Mouse (Mus musculus) left cerebral cortex, adult 8-10 months (tissue): ENCODE measurements around the gene Vmn1r9. TPM values are rescaled to one million over a fixed set of nuclear protein-coding genes. Genes with fewer than 3 reads are reported as not detected.
"Not testable (repeated sequence)": the region's sequence is repeated elsewhere in the genome, so short reads cannot be mapped to it uniquely, and the experiment has no call there.

Experiments used
- DNase-seq, 2 experiments: peaks; one replicate each; pipeline ENCODE4 v3.0.0; 2022; ENCODE audit warnings: low spot score in 2 of 2
- total RNA-seq, 4 experiments: library from RNA; stranded (reverse); gene quantifications; 2 replicates each; pipeline ENCODE4 v1.2.4; 2022

The Vmn1r9 gene
- total RNA-seq = not detected

- DNase-seq = no peak
Measured at GRCm38 (mm10) chr6:57066487-57066886, at the start of gene Vmn1r9. Vmn1r9 (plus strand) TSS chr6:57066787.

DNA sequence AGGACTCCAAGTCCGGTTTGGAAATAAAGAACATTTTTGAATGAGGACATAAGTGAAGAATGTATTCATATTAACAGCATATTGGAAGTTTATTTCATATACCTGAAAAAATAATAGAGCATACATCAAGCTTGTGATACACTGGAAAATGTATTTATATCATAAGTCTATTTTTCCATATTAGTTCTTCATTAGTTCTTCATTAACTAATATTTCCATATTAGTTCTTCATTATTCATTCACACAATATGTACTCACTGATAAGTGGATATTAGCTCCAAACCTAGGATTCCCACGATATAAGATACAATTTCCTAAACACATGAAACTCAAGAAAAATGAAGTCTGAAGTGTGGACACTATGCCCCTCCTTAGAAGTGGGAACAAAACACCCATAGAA, 41.4 kb upstream of the Vmn1r9 start, which contains the start of gene Vmn1r7:
Vmn1r7 (minus strand) TSS at position 101 of the 400 bp plus-strand sequence.
- not testable (repeated sequence) for DNase-seq

- no peak for DNase-seq
Measured at GRCm38 (mm10) chr6:57031984-57032383, 34.6 kb upstream of the Vmn1r9 start, which contains the start of gene Vmn1r8. Vmn1r8 (plus strand) TSS chr6:57032284.

DNA sequence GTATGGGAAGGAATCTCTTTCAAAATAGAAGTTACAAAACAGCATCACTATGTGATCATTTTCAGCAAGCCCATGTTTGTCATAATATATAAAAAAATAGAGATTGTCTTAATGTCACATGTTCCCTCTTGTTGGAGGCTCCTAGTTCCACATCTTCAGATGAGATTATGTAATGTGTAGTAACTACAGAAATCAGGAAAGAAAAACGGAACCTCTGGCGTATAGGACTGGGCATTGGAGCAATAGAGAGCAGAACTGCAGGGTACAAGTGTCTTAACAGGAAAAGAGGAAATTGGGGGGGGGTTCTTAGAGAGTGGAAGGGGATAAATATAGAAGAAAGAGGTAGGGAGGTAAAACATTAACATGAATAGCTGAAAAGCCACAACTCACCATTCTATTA, 31.9 kb upstream of the Vmn1r9 start:
- DNase-seq = no peak

DNA sequence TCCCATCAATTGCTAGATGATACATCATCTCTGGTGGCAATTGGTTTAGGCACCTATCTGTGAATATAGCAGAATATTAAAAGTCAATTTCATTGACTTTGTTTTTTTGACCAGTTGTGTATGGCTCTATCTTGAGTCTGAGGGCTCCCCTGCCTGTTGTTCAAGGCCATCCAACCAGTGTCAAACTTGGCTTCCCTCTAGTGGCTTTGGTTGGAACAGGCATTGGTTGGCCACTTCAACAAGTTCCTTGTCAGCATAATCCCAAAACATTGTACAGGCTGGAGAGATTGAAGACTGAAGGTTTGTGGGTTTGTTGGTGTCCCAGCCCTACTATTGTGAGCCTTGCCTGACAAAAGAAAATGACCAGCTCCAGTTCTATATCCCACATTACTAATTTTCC, 2.9 kb upstream of the Vmn1r9 start:
- no peak for DNase-seq

DNA sequence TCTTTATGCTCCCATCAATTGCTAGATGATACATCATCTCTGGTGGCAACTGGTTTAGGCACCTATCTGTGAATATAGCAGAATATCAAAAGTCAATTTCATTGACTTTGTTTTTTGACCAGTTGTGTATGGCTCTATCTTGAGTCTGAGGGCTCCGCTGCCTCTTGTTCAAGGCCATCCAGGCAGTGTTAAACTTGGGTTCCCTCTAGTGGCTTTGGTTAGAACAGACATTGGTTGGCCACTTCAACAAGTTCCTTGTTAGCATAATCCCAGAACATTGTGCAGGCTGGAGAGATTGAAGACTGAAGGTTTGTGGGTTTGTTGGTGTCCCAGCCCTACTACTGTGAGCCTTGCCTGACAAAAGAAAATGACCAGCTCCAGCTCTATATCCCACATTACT, 39.8 kb downstream of the Vmn1r9 start:
- DNase-seq = no peak

- no peak for DNase-seq
Measured at GRCm38 (mm10) chr6:57109154-57109553, 42.6 kb downstream of the Vmn1r9 start, which contains the start of gene Vmn1r10. Vmn1r10 (plus strand) TSS chr6:57109454.

Other genes starting within 250 kb of the Vmn1r9 start
- gene Fkbp9, start 234.7 kb upstream of the Vmn1r9 start, total RNA-seq = 10 to 100 TPM; 29.7 to 36.3 (median 33.7) TPM
- 10 to 100 TPM; 51.4 to 61.2 (median 57.9) TPM for gene Nt5c3, start 142.9 kb upstream of the Vmn1r9 start, total RNA-seq
- gene Vmn1r4, start 142.8 kb upstream of the Vmn1r9 start, total RNA-seq = under 1 TPM; 0.17 to 0.91 (median 0.44) TPM
- not detected for gene Vmn1r5, start 96.5 kb upstream of the Vmn1r9 start, total RNA-seq
- not detected for gene Vmn1r6, start 69.5 kb upstream of the Vmn1r9 start, total RNA-seq
- gene Vmn1r7, start 41.5 kb upstream of the Vmn1r9 start, total RNA-seq = not detected
- gene Vmn1r8, start 34.5 kb upstream of the Vmn1r9 start, total RNA-seq = not detected
- not detected for gene Vmn1r10, start 42.7 kb downstream of the Vmn1r9 start, total RNA-seq
- not detected for gene Vmn1r11, start 66.7 kb downstream of the Vmn1r9 start, total RNA-seq
- gene Vmn1r12, start 90.1 kb downstream of the Vmn1r9 start, total RNA-seq = not detected
- not detected for gene Vmn1r13, start 136.5 kb downstream of the Vmn1r9 start, total RNA-seq
- not detected for gene Vmn1r14, start 164.9 kb downstream of the Vmn1r9 start, total RNA-seq
- not detected for gene Vmn1r15, start 191.2 kb downstream of the Vmn1r9 start, total RNA-seq